Mouse (Mus musculus): ENCODE measurements around the gene Tpm3.

Gene Tpm3

DNA sequence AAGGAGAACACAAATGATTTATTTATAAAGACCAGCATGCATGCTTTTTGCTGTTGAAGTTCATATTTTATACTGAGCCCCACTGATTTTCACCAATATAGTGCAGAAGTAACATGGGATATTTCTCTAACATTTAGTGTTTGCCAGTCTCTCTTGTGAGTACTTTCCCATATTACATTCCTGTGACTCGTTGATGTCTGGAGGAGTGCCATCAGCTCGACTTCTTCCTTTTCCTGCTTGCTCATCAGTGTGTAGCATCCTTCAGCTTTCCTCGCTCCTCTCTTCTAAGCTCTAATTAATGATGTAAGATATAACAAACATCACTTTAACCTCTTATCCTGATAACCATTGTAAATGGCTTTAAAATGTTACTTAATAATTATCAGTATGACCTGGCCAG, 73.0 kb downstream of the Tpm3 start:
- DNase-seq, result no peak

DNA sequence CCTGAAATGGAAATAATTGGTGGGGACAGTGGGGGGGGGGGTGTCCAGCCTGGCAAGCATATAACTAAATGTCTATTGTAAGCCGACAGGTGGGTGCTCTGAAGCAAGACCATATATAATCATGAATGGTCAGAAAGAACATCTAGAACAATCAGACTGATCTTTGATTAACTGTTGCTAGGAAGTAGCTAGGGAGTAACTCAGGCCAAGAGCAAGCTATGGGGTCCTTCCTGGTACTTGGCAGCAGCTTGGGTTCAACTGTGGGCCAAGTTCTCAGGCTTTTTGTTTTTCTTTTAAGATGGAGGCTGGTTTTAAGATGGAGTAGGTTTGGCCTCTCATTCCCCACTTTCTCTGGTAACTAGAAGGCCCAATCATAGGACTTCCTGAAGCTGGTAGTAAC, 74.2 kb downstream of the Tpm3 start:
- DNase-seq, result no peak

Measured in kidney, adult 8-10 months (tissue).